Mouse (Mus musculus): ENCODE measurements around the gene Olfr1054.

DNA sequence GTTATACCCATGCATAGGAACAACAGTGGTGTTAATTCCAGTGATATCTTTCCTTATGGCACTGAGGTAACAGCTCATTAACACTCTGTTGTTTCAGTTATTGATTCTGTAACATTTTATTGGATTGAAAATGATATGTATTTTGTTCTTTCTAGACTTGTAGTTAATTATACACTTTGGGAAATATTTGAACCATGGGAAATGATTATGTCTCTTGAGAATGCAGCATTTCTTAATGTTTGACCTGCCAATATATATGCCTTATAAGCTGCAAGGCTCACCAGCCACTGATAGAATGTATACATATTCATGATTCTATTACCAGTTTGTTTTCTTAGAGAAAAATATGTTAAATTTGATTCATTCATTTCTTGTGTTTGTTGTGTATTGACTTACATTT lies 43.1 kb downstream of the Olfr1054 start, which contains the start of gene Olfr1052:
- TF ChIP-seq CTCF (IDR thresholded peaks at IDR 0.05; ENCODE audit: control insufficient read depth, insufficient read depth, insufficient replicate concordance, low read depth, low read length) = no peak
- TF ChIP-seq POLR2A (IDR thresholded peaks at IDR 0.05; ENCODE audit: control insufficient read depth, low read depth, low read length) = no peak

Data from testis, adult 2 months (tissue).